Mouse (Mus musculus) adrenal gland, postnatal 14 days (tissue): Measurements from ENCODE around the gene Trabd2b. TPM values are rescaled to one million over a fixed set of nuclear protein-coding genes. Genes with fewer than 3 reads are reported as not detected.

ENCODE experiments used
- DNase-seq: peaks from one replicate; pipeline ENCODE4 v3.0.0; 2021; ENCODE audit warnings: mixed read lengths
- total RNA-seq: library from RNA; stranded (reverse); gene quantifications from 2 replicates; pipeline ENCODE4 v1.2.3, GENCODE M21; 2021

Trabd2b gene
- total RNA-seq, 1 experiment from 2014 or later = 1.0 TPM

DNA sequence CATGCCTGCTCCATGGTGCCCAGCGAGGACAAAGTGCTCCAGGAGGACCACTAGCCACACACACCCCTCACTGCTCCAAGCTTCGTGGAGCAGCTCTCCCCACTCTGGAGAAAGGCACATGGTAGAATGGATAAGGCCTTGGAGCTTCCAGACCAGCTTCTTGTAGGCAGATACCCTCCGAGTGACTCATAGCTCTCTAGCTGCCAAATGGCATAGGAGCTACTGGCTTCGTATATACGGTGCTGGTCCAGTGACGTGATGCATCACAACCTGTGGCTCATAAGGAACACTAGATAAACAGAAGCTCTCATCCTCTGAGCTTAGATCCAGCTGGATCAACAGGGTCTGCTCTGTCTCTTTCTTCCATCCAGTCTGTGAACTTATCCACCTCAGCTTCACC is 244.0 kb downstream of the Trabd2b start:
- no peak for DNase-seq

DNA sequence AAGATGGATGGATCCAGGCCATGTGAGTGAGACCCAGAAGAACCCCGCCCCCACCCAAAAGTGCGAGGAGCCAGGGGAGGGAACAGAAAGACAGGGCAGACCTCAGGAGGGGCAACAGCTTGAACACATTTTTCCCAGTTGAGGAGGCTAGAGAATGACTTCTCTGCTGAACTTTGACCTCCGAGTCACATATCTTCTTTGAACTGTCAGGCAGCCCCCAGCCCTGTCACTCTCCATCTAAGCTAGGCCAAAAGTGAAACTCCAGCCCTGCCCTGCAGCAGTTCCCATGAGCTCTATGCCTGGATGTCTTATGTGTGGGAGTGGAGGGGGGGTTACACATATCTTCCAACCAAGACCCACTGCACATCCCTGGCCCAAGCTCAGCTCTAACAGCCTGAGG is 244.5 kb downstream of the Trabd2b start:
- no peak for DNase-seq

DNA sequence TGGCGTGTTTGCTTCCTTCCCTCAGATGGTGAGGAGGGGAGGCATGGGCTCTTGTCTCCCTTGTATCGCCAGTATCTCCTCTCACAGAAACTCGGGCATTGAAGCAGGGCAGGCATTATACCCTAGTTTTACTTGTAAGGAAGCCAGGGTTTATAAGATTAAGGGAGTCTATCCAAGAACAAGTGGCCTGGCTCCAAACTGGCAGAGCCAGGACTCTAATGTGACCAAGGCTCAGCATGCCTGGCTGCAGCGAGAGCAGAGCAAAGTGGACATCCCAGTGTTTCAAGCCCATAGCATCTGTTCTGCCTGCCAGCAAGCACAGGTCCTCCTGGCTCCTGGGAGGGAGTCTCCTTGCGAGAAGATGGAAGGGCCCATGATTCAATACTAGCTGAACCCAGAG is 245.1 kb downstream of the Trabd2b start:
- DNase-seq = peak; percentile 43

DNA sequence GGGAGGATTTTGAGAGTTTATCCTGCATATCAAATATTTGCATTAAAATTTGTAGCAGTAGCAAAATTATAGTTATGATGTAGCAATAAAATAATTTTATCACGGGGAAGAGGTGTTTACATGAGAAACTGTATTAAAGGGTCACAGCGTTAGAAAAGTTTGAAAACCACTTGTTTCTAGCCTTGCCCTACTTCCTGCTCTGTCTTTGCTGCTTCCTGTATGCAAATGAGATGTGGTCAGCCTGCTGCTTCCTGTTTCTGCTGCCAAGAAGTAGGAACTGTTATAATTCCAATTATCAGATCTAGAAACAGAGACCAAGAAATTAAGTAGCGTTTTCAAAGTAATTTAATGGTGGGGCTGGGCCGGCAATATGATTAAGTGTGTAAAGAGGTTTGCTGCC is 245.9 kb downstream of the Trabd2b start:
- no peak for DNase-seq

DNA sequence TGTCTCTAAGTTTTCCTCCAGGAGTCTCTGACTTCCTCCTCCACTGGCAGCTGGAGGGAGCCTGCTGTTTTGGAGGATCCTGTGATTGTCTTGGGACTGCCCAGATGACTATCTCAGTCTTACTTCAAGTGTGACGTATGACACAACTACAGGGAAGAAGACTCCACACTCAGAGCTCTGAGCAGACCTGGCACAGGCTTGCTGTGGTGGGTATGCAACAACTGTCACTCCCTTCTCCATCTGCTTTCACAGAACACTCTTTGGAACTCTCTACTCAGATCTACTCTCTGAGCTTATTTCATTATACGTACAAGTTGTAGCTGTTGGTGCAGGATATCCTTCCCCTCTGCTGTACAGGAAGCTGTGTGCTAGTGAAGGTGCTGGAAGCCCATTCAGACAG is 251.4 kb downstream of the Trabd2b start:
- DNase-seq = no peak

DNA sequence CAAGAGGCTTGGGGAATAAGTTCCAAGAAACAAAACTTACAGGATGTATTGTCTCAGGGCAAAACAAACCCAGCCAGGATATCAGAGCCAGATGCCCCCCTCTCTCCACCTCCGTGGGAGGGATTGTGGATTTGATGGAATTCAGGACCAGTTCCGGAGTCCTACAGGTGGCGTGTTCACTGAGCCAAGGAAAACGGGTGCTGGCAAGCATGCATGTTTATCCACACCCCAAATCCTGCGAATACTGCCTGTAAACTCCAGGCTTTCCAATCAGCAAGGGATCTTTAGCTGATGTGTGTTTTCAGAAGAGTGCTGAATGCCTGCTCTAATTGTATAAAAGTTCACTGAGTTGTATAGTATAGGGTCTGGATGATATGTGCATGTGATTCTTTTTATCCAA is 253.4 kb downstream of the Trabd2b start:
- DNase-seq = no peak

DNA sequence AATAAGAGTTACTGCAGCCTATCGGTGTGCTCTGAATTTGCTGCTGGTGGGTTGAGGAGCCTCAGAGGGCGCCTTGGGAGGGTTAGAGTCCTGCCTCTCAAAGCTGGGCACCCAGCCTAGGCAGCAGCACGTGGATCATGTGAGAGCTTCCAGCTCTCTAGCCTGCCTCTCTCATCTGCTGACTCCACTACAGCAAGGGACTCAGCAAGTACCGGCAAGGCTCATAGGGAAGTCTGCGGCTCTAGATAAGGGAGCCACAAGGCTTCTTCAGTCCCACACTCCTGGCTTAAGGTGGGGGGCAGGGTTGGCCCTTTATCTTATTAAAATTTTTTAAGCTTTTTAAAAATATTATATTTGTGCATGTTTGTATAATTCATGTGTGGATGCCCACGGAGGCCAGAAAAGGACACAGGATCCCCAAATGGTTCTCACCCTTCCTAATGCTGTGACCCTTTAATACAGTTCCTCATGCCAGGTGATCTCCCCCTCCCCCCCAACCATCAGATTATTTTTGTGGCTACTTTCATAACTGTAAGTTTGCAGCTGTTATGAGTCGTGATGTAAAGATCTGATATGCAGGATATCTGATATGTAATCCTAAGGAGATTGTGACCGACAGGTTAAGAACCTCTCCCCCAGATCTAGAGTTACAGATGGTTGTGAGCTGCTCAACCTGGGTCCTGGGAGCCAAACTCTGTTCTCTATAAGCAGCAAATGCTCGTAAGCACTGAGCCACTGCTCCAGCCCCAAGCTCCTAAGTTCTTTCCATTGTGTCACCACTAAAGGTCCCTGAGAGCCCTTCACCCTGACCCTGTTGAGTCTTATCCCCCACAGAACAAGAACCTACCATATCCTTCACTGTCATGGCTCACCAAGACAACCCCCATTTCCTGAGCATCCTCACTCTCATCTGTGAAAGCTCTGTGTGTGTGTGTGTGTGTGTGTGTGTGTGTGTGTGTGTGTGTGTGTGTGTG is 257.8 kb downstream of the Trabd2b start:
- DNase-seq = no peak

Other genes starting within 250 kb of the Trabd2b start
- not detected in 2 replicates for gene Skint11, start 243.3 kb upstream of the Trabd2b start, total RNA-seq